Mouse (Mus musculus) E14TG2a.4 (cell line): ENCODE measurements around the gene Tsc2.

Experiments used
- CTCF ChIP-seq: conservative IDR thresholded peaks from 2 replicates; pipeline ENCODE4 v1.5.1; 2014; ENCODE audit warnings: low read length
- NANOG ChIP-seq: IDR thresholded peaks from 2 replicates; pipeline ENCODE4 v1.6.1; 2014; ENCODE audit warnings: borderline replicate concordance, low read length, mixed read lengths
- POU5F1 ChIP-seq: IDR thresholded peaks from 2 replicates; pipeline ENCODE4 v1.6.1; 2014; ENCODE audit warnings: low read length, borderline replicate concordance

DNA sequence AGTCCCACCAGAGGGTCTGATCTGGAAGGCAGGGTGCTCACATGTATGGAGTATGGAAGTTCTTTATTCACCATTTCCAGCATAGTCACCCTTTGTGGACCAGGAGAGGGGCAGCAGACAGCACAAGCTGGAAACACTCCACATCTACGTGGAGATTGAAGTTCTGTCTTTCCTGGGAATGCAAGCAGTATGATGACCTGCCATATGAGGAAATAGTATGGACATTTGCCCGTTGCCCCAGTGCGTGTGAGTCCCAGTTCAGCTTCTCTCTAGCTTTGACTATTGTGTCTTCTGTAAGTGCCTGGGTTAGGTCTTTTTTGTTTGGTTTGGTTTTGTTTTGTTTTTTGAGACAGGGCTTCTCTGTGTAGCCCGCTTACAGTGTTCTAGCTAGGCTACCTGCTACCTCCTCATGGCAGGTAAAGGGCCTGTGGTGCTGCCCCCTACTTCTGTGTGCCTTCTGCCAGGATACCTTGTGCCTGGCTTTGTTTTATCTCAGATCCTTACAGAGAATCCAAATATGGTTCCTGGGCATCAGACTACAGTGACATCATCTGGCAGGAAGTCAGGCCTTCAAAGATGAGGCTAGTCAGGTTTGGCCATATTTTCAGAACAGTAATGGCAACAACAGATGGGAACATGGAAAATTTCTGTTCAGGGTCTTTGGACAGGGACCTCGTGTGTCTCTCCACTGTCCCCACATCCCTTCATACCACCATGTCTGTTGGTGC lies 72.0 kb downstream of the Tsc2 start:
- TF ChIP-seq CTCF, result no peak
- no peak for TF ChIP-seq NANOG
- no peak for TF ChIP-seq POU5F1
